Mouse (Mus musculus): Measurements from ENCODE around the gene Krt19.

Gene Krt19

GRCm38 (mm10) chr11:100148615-100149330 is at the start of gene Krt19:
TSS of gene Krt19 (minus strand) at chr11:100148665.
- DNase-seq (ENCODE audit: low read depth, low spot score): no peak

DNA sequence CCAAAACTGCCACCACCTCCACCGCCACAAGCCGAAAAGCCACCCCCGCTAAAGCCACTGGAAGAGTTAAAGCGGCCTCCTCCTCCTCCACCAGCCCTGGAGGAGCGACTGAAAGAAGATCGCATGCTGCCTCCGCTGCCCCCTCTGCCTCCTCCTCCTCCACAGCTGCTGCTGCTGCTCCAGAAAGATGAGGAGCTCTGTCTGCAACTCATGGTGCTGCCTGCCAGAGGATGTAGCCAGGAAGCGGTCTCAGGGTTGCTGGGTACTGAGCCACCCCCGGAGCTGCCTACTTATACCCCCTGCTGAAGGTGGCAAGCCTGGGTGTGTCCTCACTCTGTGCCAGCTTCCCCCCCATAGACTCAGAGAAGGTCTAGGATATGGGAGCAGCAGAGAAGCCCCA is 44.5 kb upstream of the Krt19 start, which contains the start of gene Krt9:
Krt9 (minus strand) TSS at position 255 of the 400 bp plus-strand sequence.
- DNase-seq (ENCODE audit: low read depth, low spot score): no peak

DNA sequence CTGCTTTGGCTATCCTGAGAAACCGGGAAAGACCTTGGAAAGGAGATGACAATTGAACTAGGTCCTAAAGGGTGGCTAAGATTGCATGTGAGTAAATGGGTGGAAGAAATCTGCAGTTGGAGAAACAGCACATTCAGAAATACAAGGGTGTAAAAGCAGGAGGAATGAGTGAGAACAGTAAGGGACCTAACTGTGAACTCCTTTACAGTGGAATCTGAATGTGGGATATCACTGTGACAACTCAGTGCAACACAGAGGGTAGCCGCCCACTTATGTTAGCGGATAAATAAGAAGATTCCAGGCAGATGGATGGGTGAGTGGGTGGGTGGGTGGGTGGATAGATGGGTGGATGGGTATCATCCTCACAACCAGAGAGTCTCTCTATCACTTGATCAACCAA is 43.4 kb upstream of the Krt19 start:
- no peak for DNase-seq (ENCODE audit: low read depth, low spot score)

GRCm38 (mm10) chr11:100186736-100187135 is 38.3 kb upstream of the Krt19 start:
- DNase-seq (ENCODE audit: low read depth, low spot score): no peak

GRCm38 (mm10) chr11:100181725-100182124 is 33.3 kb upstream of the Krt19 start:
- DNase-seq (ENCODE audit: low read depth, low spot score): no peak

GRCm38 (mm10) chr11:100179260-100179659 is 30.8 kb upstream of the Krt19 start:
- no peak for DNase-seq (ENCODE audit: low read depth, low spot score)

DNA sequence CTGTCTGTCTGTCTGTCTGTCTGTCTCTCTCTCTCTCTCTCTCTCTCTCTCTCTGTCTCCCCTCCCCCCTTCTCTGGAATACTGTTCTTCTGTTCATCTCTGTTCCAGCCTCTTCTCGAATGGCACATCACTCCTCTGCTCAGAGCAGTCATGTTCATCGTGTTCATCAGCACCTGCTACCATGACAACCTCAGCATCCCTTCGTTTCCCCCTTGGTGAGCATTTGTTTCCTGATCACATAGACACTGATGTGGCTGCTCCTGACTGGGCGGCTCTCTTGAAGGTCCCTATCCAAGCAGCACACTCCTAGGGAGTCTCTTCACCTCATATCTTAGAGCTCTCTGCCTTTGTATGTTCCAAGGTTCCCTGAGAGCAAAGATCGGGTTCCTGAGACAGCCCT is 29.8 kb upstream of the Krt19 start:
- DNase-seq (ENCODE audit: low read depth, low spot score): no peak

DNA sequence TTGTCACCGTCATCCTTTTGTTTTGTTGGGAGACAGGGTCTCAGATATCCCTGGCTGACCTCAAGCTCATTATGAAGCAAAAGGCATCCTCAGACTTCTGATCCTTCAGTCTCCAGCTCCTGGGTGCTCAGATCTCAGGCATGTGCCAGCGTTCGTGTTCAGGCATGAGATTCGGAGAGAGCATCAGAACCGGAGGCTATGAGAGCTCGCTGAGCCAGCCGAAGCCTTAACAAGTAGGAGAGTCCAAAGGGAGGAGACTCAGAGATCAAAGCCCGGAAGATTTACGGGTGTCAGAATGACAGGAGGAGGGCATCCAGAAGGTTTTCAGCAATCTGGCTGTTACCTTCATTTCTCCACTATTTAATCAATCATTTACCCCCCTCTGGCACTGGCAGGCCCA is 28.3 kb upstream of the Krt19 start:
- no peak for DNase-seq (ENCODE audit: low read depth, low spot score)

DNA sequence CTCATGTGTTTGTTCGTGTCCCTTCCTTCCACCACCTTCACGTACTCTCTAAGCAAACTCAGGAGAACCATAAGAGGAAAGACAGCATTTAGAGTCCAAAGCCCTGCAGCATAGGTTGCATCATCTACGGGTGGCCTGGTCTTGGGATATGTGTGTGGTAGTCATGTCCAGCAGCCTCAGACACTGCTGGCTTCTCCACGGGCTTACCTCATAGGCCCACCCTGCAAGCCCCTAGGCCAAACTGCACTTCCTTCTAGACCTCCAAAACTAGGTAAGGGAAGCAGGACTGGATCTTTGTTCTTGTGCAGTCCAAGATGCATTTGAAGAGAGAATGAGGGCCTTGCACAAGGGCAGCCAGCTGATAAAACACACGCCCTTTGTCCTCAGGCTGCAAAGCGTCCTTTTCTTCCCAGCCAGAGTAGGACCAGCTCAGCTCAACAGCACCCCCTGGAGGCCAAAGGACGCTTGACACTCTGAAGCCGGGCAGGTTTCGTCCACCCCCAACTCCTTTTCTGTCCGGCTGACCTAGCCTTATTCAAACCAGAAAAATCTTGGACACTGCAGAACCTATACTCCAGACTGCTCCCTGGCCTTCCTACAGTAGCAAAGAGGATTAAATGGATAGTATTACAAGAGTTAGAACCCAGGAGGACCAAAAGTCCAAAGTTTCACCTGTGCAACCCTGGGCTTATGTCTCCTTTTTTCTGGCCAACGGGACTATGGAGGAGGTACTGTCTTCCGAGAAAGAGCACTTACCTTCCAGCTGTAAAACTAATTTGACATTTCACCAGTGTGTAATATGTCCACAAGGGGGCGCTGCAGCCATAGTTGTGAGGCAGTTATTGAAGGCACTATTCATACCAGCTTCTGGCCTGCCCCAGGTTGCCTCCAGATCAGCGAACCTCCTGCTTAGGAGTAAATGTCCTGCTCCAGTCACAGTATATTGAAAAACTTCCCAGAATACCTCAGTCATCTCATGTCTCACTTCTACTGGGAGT is 20.6 kb upstream of the Krt19 start:
- peak; percentile 16 for DNase-seq (ENCODE audit: low read depth, low spot score)

- DNase-seq (ENCODE audit: low read depth, low spot score): no peak
These were observed 19.6 kb upstream of the Krt19 start for GRCm38 (mm10) chr11:100168071-100168470.

GRCm38 (mm10) chr11:100164392-100164791 is 15.9 kb upstream of the Krt19 start:
- no peak for DNase-seq (ENCODE audit: low read depth, low spot score)

DNA sequence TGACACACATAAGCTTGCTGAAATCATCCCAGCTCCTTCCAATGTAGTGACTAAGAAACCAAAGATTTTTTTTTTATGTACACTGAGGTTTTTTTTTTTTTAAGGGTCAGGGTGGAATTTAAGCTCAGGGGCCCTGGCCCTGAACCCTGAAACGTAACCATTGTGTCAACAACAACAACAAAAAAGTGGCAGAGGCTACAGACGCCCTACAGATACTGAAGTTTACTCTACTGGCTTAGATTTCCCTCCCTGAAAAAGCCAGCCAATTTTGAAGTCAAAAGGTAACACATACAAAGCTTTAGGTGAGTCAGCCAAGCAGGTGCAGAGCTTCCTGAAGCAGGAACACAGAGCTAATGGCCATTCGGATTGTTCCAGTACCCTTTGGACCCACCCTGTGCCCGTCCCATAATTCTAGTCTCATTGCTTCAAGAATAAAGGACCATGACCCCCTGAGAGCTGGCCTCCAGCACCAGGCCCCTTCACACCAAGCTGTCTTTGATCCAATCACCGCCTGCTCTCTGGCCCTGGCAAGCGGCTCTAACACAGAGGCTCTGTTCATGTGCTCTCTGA is 9.5 kb upstream of the Krt19 start:
- DNase-seq (ENCODE audit: low read depth, low spot score): no peak

DNA sequence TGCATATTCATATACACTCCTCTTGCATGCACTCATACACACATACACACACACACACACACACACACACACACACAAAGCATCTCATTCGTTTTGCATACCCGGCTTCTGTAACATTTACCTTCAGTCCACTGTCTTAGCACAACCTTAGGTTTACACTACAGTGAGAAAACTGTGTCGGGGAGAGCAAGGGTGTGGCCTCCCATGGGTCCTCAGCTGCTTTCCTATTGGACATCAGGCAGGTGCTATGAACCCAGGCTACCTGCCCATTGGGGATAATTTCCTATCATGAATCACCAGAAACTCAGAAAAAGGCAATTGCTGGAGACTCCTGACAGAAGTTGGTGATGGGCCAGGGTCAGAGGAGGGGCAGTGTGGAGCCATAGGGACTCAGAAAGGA is 8.9 kb upstream of the Krt19 start:
- no peak for DNase-seq (ENCODE audit: low read depth, low spot score)

GRCm38 (mm10) chr11:100155497-100156255 is 7.2 kb upstream of the Krt19 start:
- no peak for DNase-seq (ENCODE audit: low read depth, low spot score)

GRCm38 (mm10) chr11:100147566-100148353 is 705 bp downstream of the Krt19 start:
- DNase-seq (ENCODE audit: low read depth, low spot score): no peak

- DNase-seq (ENCODE audit: low read depth, low spot score): no peak
These were observed 2.5 kb downstream of the Krt19 start for GRCm38 (mm10) chr11:100145858-100146560.

GRCm38 (mm10) chr11:100145104-100145503 is 3.4 kb downstream of the Krt19 start:
- DNase-seq (ENCODE audit: low read depth, low spot score): no peak

DNA sequence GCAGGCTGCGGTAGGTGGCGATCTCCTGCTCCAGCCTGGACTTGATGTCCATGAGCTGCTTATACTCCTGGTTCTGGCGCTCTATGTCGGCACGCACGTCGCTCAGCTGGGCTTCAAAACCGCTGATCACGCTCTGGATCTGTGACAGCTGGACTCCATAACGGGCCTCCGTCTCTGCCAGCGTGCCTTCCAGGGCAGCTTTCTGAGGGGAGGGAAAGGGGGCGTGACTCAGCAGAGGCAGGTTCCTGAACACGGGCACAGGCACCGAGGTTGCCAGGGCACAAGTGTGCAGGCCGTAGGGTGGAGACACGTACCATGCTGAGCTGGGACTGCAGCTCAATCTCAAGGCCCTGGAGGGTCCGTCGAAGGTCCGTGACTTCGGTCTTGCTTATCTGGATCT is 7.5 kb downstream of the Krt19 start:
- no peak for DNase-seq (ENCODE audit: low read depth, low spot score)

GRCm38 (mm10) chr11:100139391-100139790 is 9.1 kb downstream of the Krt19 start:
- DNase-seq (ENCODE audit: low read depth, low spot score): no peak

DNA sequence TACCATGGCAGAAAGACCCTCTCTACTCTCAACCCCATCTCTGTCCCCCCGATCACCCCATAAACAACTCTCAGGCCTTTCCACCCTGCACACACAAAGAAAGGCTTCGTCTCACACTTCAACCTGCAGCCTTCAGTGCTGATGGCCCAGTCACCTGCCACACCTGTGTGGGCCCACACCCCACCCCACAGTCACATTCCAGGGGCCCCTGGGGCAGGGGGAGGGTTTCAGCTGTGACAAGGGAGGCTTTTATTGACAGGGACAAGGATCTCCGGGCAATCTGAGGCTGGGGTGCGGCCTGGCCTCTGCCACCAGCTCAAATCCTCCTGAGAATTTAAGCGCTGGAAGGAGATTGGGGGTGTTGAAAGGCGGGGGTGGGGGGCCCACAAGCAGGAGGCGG is 9.7 kb downstream of the Krt19 start:
- no peak for DNase-seq (ENCODE audit: low read depth, low spot score)
